Mouse (Mus musculus) midbrain, embryonic 12.5 days (tissue): ENCODE data around the gene Msi2. TPM values are rescaled to one million over a fixed set of nuclear protein-coding genes. Genes with fewer than 3 reads are reported as not detected.

Experiments used
- ATAC-seq: fragments of 200-750 bp; cut with Nextera tagmentation; 2 replicates; pipeline ENCODE4 v1.8.0; 2017; ENCODE audit warnings: low read depth, moderate TSS enrichment, moderate library complexity; ENCODE audit not compliant: low FRiP score
- H3K27ac ChIP-seq: fragments of 300-500 bp; sonication (generic); replicated peaks from 2 replicates; pipeline ENCODE4 v1.5.1; 2016; ENCODE audit warnings: mild to moderate bottlenecking
- H3K27me3 ChIP-seq: fragments of 300-500 bp; sonication (generic); 2 replicates; pipeline ENCODE4 v1.6.1; 2016; ENCODE audit warnings: mild to moderate bottlenecking
- H3K36me3 ChIP-seq: fragments of 300-500 bp; sonication (generic); 2 replicates; pipeline ENCODE4 v1.6.1; 2016
- H3K4me1 ChIP-seq: fragments of 300-500 bp; sonication (generic); 2 replicates; pipeline ENCODE4 v1.6.1; 2016
- H3K4me2 ChIP-seq: fragments of 300-500 bp; sonication (generic); replicated peaks from 2 replicates; pipeline ENCODE4 v1.6.1; 2016; ENCODE audit warnings: mild to moderate bottlenecking, moderate library complexity
- H3K4me3 ChIP-seq: fragments of 300-500 bp; sonication (generic); 2 replicates; pipeline ENCODE4 v1.5.1; 2016; ENCODE audit warnings: mild to moderate bottlenecking
- H3K9ac ChIP-seq: fragments of 300-500 bp; sonication (generic); replicated peaks from 2 replicates; pipeline ENCODE4 v1.6.1; 2016; ENCODE audit warnings: mild to moderate bottlenecking, moderate library complexity
- H3K9me3 ChIP-seq: fragments of 300-500 bp; sonication (generic); 2 replicates; pipeline ENCODE4 v1.6.1; 2016; ENCODE audit warnings: mild to moderate bottlenecking
- WGBS: fragments of 180-500 bp; shearing (Covaris S2); methylation state at CpG from one replicate; pipeline ENCODE4 v1.1.7; 2016; 5-methylcytosine and 5-hydroxymethylcytosine counted together
- polyA plus RNA-seq: library from polyadenylated mRNA; unstranded; fragments of >200 nt; fragmentation: Nextera tagmentation; extraction: Ambion mirVana; gene quantifications from 2 replicates; pipeline ENCODE4 v1.2.1, GENCODE M21; 2016

The Msi2 gene
- polyA plus RNA-seq, 1 experiment from 2014 or later, result 47.9 TPM

DNA sequence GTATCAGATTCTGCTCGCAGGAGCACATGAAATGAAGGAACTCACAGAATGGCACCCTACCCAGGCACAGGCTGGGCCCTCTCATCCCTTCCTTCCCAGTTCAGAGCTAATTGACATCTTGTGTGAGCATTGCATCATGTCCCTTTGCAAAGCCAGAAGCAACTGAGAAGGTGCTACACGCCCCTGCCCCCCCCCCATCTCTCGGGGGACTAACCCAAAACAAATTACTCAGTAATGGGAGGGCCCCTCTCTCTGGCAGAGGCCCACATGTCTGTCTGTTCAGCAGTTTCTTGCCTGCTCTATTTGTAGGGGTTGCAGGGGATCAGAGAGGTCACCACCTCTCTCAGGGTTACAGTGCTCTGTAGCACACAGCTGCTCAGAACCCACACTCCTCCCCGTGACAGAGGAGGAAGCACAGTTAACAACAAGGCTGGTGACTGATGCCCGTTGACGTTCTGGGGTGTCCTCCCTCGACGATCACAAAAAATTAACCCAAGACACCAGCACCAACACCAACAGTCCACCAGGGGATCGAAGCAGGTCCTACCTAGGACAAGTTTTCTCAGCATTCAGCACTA lies 99.5 kb downstream of the Msi2 start:
- no peak for ATAC-seq
- H3K27me3 ChIP-seq, result no peaks in the 10 kb centered on the region
- peaks cover 65% of the 10 kb centered on the region for H3K4me1 ChIP-seq
- H3K4me3 ChIP-seq, result no peak overlapping the region
- WGBS, result 59% methylated on average over 9 of the region's 9 CpGs
- H3K27ac ChIP-seq, result peak overlapping the region; percentile 47
- H3K9me3 ChIP-seq, result no peaks in the 10 kb centered on the region
- H3K9ac ChIP-seq, result no peak overlapping the region
- H3K36me3 ChIP-seq, result 0 out of 2 replicates have a peak, but pooled peaks cover 2% of the 10 kb centered on the region
- no peak overlapping the region for H3K4me2 ChIP-seq

DNA sequence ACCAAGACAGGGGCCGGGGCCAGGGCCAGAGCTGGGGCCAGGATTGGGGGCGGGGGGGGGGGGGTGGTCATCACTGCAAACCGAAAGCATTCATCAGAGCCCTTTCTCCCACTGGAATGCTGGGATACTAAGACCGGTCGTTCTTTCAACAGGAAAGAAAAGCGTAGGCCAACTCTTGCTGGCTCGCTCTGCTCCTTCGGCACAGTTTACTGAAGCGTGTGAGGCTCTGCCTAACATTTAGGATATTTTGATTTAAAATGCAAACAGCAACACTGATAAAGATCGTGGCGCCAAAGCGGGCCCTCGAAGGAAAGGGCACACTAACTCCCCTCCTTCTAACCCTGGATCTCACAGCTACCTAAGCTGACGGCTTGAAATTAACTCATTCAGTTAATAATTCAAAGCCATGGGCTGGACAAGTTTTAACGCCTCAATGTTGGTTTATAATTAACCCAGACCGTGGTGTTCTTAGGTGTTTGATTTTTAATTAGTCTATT lies 100.3 kb downstream of the Msi2 start:
- Histone ChIP-seq H3K4me1 (peaks cover 65% of the 10 kb centered on the region), H3K9me3 (no peaks in the 10 kb centered on the region), H3K4me3 (no peak overlapping the region), H3K4me2 (no peak overlapping the region), H3K27me3 (no peaks in the 10 kb centered on the region), H3K27ac (peak overlapping the region; percentile 47), H3K9ac (no peak overlapping the region), H3K36me3 (0 out of 2 replicates have a peak, but pooled peaks cover 2% of the 10 kb centered on the region)
- WGBS, result 74% methylated on average over 15 of the region's 16 CpGs
- no peak for ATAC-seq

DNA sequence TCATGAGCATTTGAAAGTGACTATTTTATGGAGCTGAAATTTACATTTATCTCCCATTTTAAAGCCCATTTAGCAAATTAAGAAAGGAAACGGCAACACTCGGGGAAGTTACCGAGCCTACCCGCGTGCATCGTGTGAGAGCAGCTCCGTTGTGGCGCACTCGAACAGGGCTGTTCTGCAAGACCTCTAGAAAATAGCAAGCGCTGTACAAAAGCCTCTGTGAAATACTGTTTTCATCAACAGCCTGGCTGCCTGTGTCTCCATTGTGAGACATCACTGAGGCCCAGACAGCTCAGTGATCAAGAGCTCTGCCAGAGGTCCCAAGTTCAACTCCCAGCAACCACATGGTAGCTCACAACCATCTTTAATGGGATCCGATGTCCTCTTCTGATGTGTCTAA lies 100.9 kb downstream of the Msi2 start:
- H3K4me2 ChIP-seq, result no peak overlapping the region
- H3K27me3 ChIP-seq, result no peaks in the 10 kb centered on the region
- H3K36me3 ChIP-seq, result 0 out of 2 replicates have a peak, but pooled peaks cover 7% of the 10 kb centered on the region
- no peak overlapping the region for H3K4me3 ChIP-seq
- no peak overlapping the region for H3K9ac ChIP-seq
- peak overlapping the region; percentile 47; the same call in 1 of the 2 replicates for H3K27ac ChIP-seq
- H3K9me3 ChIP-seq, result no peaks in the 10 kb centered on the region
- ATAC-seq, result no peak
- WGBS, result 92% methylated on average over 11 of the region's 11 CpGs
- H3K4me1 ChIP-seq, result peaks cover 66% of the 10 kb centered on the region

DNA sequence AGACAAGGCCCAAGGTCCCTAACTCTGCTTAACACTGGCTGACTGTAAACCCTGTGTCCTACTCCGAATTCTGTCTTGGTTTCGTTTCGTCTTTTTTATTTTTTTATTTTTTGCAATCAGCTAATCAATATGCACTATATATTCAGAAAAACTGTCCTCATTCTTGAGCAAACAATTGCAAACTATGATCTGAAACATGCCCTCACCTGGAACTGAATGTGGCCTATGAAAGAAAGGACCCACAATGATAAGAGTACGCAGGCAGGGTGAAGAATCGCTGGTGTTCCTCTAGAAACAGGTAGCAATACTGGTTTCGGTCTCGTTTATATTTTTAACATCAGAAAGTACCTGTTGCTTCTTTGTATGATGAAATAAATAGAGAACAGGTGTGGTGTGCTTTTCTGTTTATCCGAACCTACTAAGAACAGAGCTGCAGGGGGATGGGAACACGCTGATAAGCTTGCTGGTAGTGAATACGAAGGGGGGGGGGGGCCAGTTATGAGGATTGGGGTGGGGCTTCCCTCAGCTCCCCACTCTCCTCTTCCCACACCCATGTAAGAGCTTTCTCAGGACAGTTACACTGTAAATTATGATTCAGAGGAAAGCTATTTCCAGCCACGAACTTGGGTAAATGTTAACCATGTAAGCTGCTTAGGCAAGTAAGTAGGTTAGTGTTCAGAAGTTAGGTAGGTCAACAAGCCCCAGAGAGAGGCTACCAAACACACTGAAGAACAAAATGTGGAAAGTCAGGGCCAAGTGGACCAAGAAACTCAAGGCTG lies 103.6 kb downstream of the Msi2 start:
- no peak for ATAC-seq
- no peak overlapping the region for H3K9ac ChIP-seq
- H3K9me3 ChIP-seq, result no peaks in the 10 kb centered on the region
- no peak overlapping the region for H3K4me2 ChIP-seq
- H3K4me3 ChIP-seq, result no peak overlapping the region
- peaks cover 10% of the 10 kb centered on the region; the same call in 1 of the 2 replicates for H3K36me3 ChIP-seq
- WGBS, result 91% methylated on average over 11 of the region's 11 CpGs
- H3K4me1 ChIP-seq, result peaks cover 43% of the 10 kb centered on the region
- no peaks in the 10 kb centered on the region for H3K27me3 ChIP-seq
- H3K27ac ChIP-seq, result no peak overlapping the region

DNA sequence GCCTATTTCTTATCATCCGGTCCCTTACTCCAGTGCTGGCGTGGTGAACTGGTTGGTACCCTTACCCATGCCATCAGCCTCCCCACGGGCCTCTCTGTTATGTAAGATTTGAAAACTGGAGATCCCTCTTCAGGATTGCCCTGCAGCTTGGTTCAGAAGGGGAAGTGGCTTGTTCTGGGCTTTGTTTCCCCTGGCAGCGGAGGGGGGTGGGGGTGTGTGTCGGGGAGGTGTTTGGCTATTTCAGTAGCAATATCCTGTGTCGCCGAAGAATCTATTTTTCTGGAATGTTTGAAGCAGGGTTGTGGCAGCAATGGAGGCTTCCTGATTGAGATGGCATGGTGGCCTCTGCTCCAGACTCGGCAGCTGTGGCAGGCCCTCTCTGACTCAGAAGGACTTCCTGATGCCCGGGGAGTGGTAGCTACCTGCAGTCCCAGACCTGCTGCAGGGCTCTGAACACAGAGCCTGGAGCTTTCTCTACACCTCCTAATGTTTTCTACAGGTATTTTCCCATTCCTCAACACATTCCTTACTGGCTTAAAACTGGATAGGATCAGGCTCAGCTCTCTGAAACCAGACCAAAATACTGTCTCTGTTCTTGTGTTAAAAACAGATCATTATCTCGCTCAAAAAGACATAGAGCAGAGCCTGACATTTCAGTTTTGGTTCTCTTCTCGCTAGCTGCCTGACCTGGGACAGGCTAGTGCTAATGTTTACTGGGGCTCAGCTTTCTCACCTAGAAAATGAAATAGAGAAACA lies 104.4 kb downstream of the Msi2 start:
- H3K36me3 ChIP-seq, result peaks cover 10% of the 10 kb centered on the region; the same call in 1 of the 2 replicates
- peaks cover 43% of the 10 kb centered on the region for H3K4me1 ChIP-seq
- H3K27me3 ChIP-seq, result no peaks in the 10 kb centered on the region
- no peak overlapping the region for H3K4me2 ChIP-seq
- H3K9ac ChIP-seq, result no peak overlapping the region
- H3K9me3 ChIP-seq, result no peaks in the 10 kb centered on the region
- H3K27ac ChIP-seq, result peak overlapping the region; percentile 27; the same call in 1 of the 2 replicates
- H3K4me3 ChIP-seq, result no peak overlapping the region
- ATAC-seq, result no peak
- 80% methylated on average over 11 of the region's 11 CpGs for WGBS

DNA sequence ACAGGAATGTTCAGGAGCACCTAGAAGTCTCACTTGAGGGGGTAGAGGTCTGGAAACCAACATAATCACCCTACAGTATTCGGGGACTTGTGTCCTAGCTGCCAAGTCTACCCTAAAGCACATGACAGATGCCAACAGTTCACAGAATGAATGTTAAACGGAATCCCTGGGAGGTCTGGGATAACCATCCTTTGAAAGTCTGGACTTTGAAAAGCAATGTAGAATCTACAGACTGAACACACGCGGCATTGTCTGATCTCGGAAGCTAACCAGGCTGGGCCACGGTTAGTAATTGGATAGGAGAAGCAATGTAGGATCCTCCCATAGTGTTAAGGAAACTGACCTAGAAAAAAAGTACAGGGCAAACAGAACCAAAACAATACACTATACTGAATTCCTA lies 105.3 kb downstream of the Msi2 start:
- no peak for ATAC-seq
- 78% methylated on average over 6 of the region's 6 CpGs for WGBS
- Histone ChIP-seq H3K4me3 (no peak overlapping the region), H3K9me3 (no peaks in the 10 kb centered on the region), H3K4me2 (no peak overlapping the region), H3K36me3 (peaks cover 10% of the 10 kb centered on the region; the same call in 1 of the 2 replicates), H3K4me1 (peaks cover 38% of the 10 kb centered on the region), H3K27me3 (no peaks in the 10 kb centered on the region), H3K27ac (no peak overlapping the region; the same call in 1 of the 2 replicates), H3K9ac (no peak overlapping the region)

DNA sequence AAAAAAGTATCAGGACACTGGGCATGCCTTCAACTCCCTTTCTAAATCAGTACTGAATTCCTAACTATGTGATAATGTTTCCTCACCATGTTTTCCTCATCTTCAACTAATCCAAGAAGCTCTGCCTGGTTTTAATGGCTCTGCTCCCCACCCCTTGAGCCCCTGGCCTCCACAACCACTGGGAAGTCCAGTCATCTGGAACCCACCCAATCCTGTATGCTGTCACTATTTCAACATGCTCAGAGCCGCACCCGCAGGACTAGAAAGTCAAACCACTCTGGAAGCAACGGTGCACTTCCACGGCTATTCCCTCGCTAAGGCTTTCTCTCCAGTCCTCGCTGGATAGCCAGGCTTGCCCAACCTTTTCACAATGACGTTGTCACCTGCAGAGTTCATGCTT lies 106.2 kb downstream of the Msi2 start:
- Histone ChIP-seq H3K9me3 (no peaks in the 10 kb centered on the region), H3K36me3 (peaks cover 10% of the 10 kb centered on the region; the same call in 1 of the 2 replicates), H3K9ac (no peak overlapping the region), H3K27ac (no peak overlapping the region), H3K4me3 (no peak overlapping the region), H3K4me2 (no peak overlapping the region), H3K27me3 (no peaks in the 10 kb centered on the region), H3K4me1 (peaks cover 40% of the 10 kb centered on the region)
- 96% methylated on average over 7 of the region's 7 CpGs for WGBS
- ATAC-seq, result no peak

DNA sequence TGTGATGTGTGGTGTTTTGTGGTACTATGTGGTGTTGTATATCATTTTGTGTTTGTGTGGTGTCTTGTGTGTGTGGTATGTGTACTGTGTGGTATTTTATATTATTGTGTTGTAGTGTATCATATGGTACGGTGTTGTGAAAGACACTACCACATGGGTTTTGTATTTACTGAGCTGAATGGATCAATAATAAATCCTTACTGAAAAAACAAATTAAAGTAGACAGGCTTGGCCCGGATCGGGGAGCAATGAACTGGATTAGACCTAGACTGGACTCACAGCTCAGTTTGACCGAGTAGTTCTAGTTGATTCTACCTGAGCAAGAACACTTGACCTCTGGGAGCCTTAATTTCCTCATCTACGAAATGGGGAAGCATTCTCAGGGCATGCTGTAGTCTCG lies 107.5 kb downstream of the Msi2 start:
- Histone ChIP-seq H3K36me3 (peaks cover 10% of the 10 kb centered on the region; the same call in 1 of the 2 replicates), H3K9ac (no peak overlapping the region), H3K27me3 (no peaks in the 10 kb centered on the region), H3K4me1 (peaks cover 54% of the 10 kb centered on the region), H3K27ac (no peak overlapping the region), H3K4me2 (no peak overlapping the region), H3K4me3 (no peak overlapping the region), H3K9me3 (no peaks in the 10 kb centered on the region)
- no peak for ATAC-seq
- 92% methylated on average over 6 of the region's 6 CpGs for WGBS

DNA sequence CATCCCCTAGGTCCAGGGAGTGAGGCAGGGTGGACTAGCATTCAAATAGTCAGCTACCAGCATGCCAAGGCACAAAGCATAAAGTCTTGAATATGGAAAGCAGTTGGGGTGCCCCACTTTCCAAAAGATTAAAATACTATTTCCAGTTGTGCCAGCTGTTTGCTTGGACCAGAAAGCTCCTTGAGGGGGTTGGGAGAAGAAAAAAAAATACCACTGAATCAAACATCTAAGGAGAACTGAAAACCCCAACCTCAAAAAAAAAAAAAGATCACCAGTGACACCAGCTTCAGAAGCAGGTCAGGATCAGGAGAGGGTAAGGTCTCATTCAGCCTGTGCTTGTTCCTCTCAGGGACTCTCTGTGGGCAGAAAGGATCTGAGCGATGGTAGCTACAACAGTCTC lies 108.2 kb downstream of the Msi2 start:
- Histone ChIP-seq H3K36me3 (peaks cover 10% of the 10 kb centered on the region; the same call in 1 of the 2 replicates), H3K9me3 (no peaks in the 10 kb centered on the region), H3K9ac (no peak overlapping the region), H3K27me3 (no peaks in the 10 kb centered on the region), H3K4me3 (no peak overlapping the region), H3K27ac (no peak overlapping the region), H3K4me1 (peaks cover 61% of the 10 kb centered on the region), H3K4me2 (no peak overlapping the region)
- WGBS, result 97% methylated on average over 1 of the region's 1 CpGs
- ATAC-seq, result no peak

DNA sequence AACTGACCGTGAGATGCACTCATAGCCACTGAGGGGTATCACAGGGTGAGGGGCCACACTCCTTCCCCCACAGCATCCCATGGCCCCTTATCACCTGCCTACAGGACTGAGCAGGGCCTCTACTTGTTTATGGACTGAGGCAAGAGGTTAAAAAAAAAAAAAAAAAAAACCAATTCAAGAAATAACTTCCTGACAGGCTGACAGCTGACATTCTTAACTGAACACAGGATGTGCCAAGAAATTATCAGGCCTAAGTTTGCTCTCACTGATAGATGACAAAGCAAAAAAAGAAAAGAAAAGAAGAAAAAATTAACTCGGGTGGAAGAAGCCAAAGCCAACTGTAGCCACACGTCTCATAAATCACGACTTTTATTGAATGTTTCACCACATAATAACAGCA lies 109.7 kb downstream of the Msi2 start:
- WGBS, result 83% methylated on average over 4 of the region's 4 CpGs
- no peak for ATAC-seq

DNA sequence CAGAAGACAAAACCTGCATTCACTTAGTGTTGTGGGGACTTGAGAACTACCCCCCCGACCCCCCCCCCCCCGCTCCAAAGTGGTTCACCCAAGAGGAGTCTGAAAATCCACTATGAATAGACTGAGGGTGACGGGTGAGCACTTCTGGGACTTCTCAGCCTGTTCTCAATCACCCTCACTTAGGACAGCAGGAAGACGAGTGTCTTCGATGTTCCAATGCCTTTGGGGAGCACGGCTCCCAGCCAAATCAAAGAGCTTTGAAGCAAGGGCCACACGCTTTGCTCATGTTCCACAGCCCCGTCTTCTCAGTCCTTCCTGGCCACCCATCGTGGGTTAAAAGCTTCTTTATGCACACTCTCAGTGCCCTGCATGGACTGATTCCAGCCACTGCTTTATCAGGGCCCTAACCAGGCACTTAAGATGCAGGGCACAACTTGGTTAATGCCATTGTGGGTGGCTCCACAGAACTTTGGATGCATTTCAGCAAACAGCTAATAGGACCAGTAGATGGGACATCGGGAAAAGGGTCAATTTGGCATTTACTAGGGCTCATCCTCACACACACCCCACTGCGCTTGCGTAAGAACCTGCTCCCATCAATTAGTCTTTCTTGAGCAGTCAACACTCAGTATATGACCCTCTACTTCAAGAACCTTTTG lies 110.5 kb downstream of the Msi2 start:
- H3K4me1 ChIP-seq, result peaks cover 57% of the 10 kb centered on the region
- no peaks in the 10 kb centered on the region for H3K27me3 ChIP-seq
- no peak overlapping the region for H3K9ac ChIP-seq
- no peaks in the 10 kb centered on the region for H3K9me3 ChIP-seq
- ATAC-seq, result no peak
- H3K4me3 ChIP-seq, result no peak overlapping the region
- H3K36me3 ChIP-seq, result peaks cover 15% of the 10 kb centered on the region
- H3K4me2 ChIP-seq, result no peak overlapping the region
- WGBS, result 73% methylated on average over 12 of the region's 12 CpGs
- H3K27ac ChIP-seq, result no peak overlapping the region; the same call in 1 of the 2 replicates

More for the DNA sequence above, 109.7 kb downstream of the Msi2 start:
- H3K4me1 ChIP-seq, result peaks cover 63% of the 10 kb centered on the region
- H3K9me3 ChIP-seq, result no peaks in the 10 kb centered on the region
- peaks cover 10% of the 10 kb centered on the region; the same call in 1 of the 2 replicates for H3K36me3 ChIP-seq
- no peak overlapping the region for H3K27ac ChIP-seq
- H3K27me3 ChIP-seq, result no peaks in the 10 kb centered on the region
- no peak overlapping the region for H3K4me2 ChIP-seq
- no peak overlapping the region for H3K4me3 ChIP-seq
- H3K9ac ChIP-seq, result no peak overlapping the region
